Mouse (Mus musculus) CH12.LX (cell line): Measurements from ENCODE around the gene 6430531B16Rik. TPM values are rescaled to one million over a fixed set of nuclear protein-coding genes. Genes with fewer than 3 reads are reported as not detected.

Experiments
- DNase-seq: peaks from one replicate; pipeline ENCODE4 v3.0.0-alpha.2; 2013; ENCODE audit errors: extremely low read depth
- H3K27ac ChIP-seq: 2 replicates; pipeline ENCODE4 v1.5.1; 2012; ENCODE audit warnings: low read depth, mild to moderate bottlenecking, control low read depth, moderate library complexity; ENCODE audit not compliant: insufficient read depth
- H3K27me3 ChIP-seq: replicated peaks from 2 replicates; pipeline ENCODE3; 2012; ENCODE audit warnings: inconsistent platforms
- H3K36me3 ChIP-seq, 2 experiments: replicated peaks in 1 of 2; 2 replicates each; pipeline versions ENCODE3 to v1.6.1; 2012; ENCODE audit warnings: inconsistent platforms in 1 of 2, low read length in 1 of 2, mild to moderate bottlenecking in 1 of 2, mixed read lengths in 1 of 2, moderate library complexity in 1 of 2; ENCODE audit not compliant: control insufficient read depth in 1 of 2, insufficient read depth in 1 of 2
- H3K4me1 ChIP-seq, 2 experiments: 2 replicates each; pipeline ENCODE4 v1.6.1; 2012; ENCODE audit warnings: inconsistent platforms in 1 of 2, moderate library complexity in 1 of 2; ENCODE audit not compliant: insufficient read depth in 2 of 2, control insufficient read depth in 1 of 2
- H3K4me2 ChIP-seq: 2 replicates; pipeline ENCODE4 v1.6.1; 2012; ENCODE audit warnings: low read depth, mild to moderate bottlenecking, control low read depth; ENCODE audit not compliant: poor library complexity, insufficient read depth, severe bottlenecking
- H3K4me3 ChIP-seq, 3 experiments: fragments of 150-350 bp in 1 of 3; sonication (generic) in 1 of 3; replicated peaks in 1 of 3; 2 replicates each; pipeline versions ENCODE3 to v1.5.1; 2011 to 2012; ENCODE audit warnings: low read depth in 2 of 3, low read length in 2 of 3, mild to moderate bottlenecking in 2 of 3, moderate library complexity in 2 of 3, control low read depth in 1 of 3, improper control_type of control experiment in 1 of 3, inconsistent platforms in 1 of 3, mixed read lengths in 1 of 3; ENCODE audit not compliant: poor library complexity in 1 of 3
- H3K79me2 ChIP-seq: replicated peaks from 2 replicates; pipeline ENCODE4 v1.6.1; 2012; ENCODE audit warnings: mild to moderate bottlenecking, moderate library complexity; ENCODE audit not compliant: control insufficient read depth, poor library complexity, insufficient read depth, severe bottlenecking; ENCODE audit errors: extremely low read depth
- H3K9ac ChIP-seq: 2 replicates; pipeline ENCODE4 v1.6.1; 2012; ENCODE audit warnings: low read depth, mild to moderate bottlenecking, control low read depth, moderate library complexity; ENCODE audit not compliant: insufficient read depth
- H3K9me3 ChIP-seq: replicated peaks from 2 replicates; pipeline ENCODE3; 2012; ENCODE audit warnings: low read length, inconsistent platforms, mixed read lengths
- CHD1 ChIP-seq: IDR thresholded peaks from 2 replicates; pipeline ENCODE4 v1.6.1; 2012; ENCODE audit warnings: low read depth, low read length, improper control_type of control experiment, inconsistent platforms
- ETS1 ChIP-seq: conservative IDR thresholded peaks from 2 replicates; pipeline ENCODE4 v1.6.1; 2012; ENCODE audit warnings: low read depth, mild to moderate bottlenecking, inconsistent platforms, low read length, improper control_type of control experiment, moderate library complexity
- HCFC1 ChIP-seq: IDR thresholded peaks from 2 replicates; pipeline ENCODE4 v1.6.1; 2012; ENCODE audit warnings: low read depth, mild to moderate bottlenecking, inconsistent platforms, low read length, improper control_type of control experiment
- KAT2A ChIP-seq: IDR thresholded peaks from 2 replicates; pipeline ENCODE4 v1.6.1; 2012; ENCODE audit warnings: low read length, improper control_type of control experiment, inconsistent platforms; ENCODE audit not compliant: insufficient replicate concordance
- MAX ChIP-seq: IDR thresholded peaks from 2 replicates; pipeline ENCODE4 v1.6.1; 2011; ENCODE audit warnings: low read length, improper control_type of control experiment
- MYC ChIP-seq: IDR thresholded peaks from 2 replicates; pipeline ENCODE4 v1.6.1; 2011; ENCODE audit warnings: low read depth, mild to moderate bottlenecking, improper control_type of control experiment, low read length
- PAX5 ChIP-seq: IDR thresholded peaks from 2 replicates; pipeline ENCODE4 v1.6.1; 2012; ENCODE audit warnings: low read length, inconsistent platforms, mixed read lengths
- POLR2A ChIP-seq: IDR thresholded peaks from 2 replicates; pipeline ENCODE4 v1.6.1; 2011; ENCODE audit warnings: low read depth, mild to moderate bottlenecking, improper control_type of control experiment, low read length
- POLR2AphosphoS2 ChIP-seq: IDR thresholded peaks from 2 replicates; pipeline ENCODE4 v1.6.1; 2011; ENCODE audit warnings: low read depth, low read length, improper control_type of control experiment
- RCOR1 ChIP-seq: conservative IDR thresholded peaks from 2 replicates; pipeline ENCODE4 v1.6.1; 2012; ENCODE audit warnings: low read depth, mild to moderate bottlenecking, inconsistent platforms, low read length, improper control_type of control experiment
- SMC3 ChIP-seq: IDR thresholded peaks from 2 replicates; pipeline ENCODE4 v1.6.1; 2011; ENCODE audit warnings: low read depth, low read length, improper control_type of control experiment
- TCF12 ChIP-seq: IDR thresholded peaks from 2 replicates; pipeline ENCODE4 v1.6.1; 2014; ENCODE audit warnings: low read depth, mild to moderate bottlenecking, inconsistent platforms, low read length, improper control_type of control experiment
- UBTF ChIP-seq: IDR thresholded peaks from 2 replicates; pipeline ENCODE4 v1.6.1; 2012; ENCODE audit warnings: low read depth, mild to moderate bottlenecking, inconsistent platforms, low read length, improper control_type of control experiment, moderate library complexity
- USF1 ChIP-seq: IDR thresholded peaks from 2 replicates; pipeline ENCODE4 v1.6.1; 2014; ENCODE audit warnings: low read depth, mild to moderate bottlenecking, inconsistent platforms, low read length, improper control_type of control experiment
- USF2 ChIP-seq: conservative IDR thresholded peaks from 2 replicates; pipeline ENCODE4 v1.6.1; 2011; ENCODE audit warnings: low read depth, low read length, improper control_type of control experiment
- ZC3H11A ChIP-seq: IDR thresholded peaks from 2 replicates; pipeline ENCODE4 v1.6.1; 2012; ENCODE audit warnings: low read depth, mild to moderate bottlenecking, inconsistent platforms, low read length, improper control_type of control experiment
- ZMIZ1 ChIP-seq: IDR thresholded peaks from 2 replicates; pipeline ENCODE4 v1.6.1; 2012; ENCODE audit warnings: low read depth, mild to moderate bottlenecking, inconsistent platforms, low read length, improper control_type of control experiment
- ZNF384 ChIP-seq: IDR thresholded peaks from 2 replicates; pipeline ENCODE4 v1.6.1; 2012; ENCODE audit warnings: low read depth, low read length, improper control_type of control experiment, inconsistent platforms
- dilution Hi-C: fragments of 300-500 bp; cut with MboI; formaldehyde crosslinking; loops from 2 replicates; pipeline ENCODE4 v1.14.3; 2020; ENCODE audit warnings: low sequenced_read_pairs; ENCODE audit not compliant: extremely low pct_unique_long_range_greater_than_20kb, extremely low pct_ligation_motif_present
- in situ Hi-C: fragments of 300-500 bp; cut with MboI; formaldehyde crosslinking; loops from 3 replicates; pipeline ENCODE4 v1.14.3; 2019; ENCODE audit warnings: low sequenced_read_pairs, low pct_ligation_motif_present, low pct_unique_long_range_greater_than_20kb, mixed read lengths
- polyA plus RNA-seq: library from polyadenylated mRNA; unstranded; fragments of >175 nt; gene quantifications from 2 replicates; pipeline ENCODE4 v1.2.1, GENCODE M21; 2012; ENCODE audit warnings: low read depth; ENCODE audit not compliant: insufficient read length
- total RNA-seq, 2 experiments: library from RNA; depleted of rRNA; stranded (reverse); fragments of 300-350 nt in 1 of 2; fragments of >200 nt in 1 of 2; gene quantifications; 2 replicates each; pipeline ENCODE4 v1.2.3; 2012 to 2014

6430531B16Rik gene
- total RNA-seq (2012; rRNA removed) (0.13 and 0.38 TPM in 2 replicates), total RNA-seq (2014; rRNA removed) (not detected in 2 replicates), polyA plus RNA-seq (0.21 and 0.33 TPM in 2 replicates)

DNA sequence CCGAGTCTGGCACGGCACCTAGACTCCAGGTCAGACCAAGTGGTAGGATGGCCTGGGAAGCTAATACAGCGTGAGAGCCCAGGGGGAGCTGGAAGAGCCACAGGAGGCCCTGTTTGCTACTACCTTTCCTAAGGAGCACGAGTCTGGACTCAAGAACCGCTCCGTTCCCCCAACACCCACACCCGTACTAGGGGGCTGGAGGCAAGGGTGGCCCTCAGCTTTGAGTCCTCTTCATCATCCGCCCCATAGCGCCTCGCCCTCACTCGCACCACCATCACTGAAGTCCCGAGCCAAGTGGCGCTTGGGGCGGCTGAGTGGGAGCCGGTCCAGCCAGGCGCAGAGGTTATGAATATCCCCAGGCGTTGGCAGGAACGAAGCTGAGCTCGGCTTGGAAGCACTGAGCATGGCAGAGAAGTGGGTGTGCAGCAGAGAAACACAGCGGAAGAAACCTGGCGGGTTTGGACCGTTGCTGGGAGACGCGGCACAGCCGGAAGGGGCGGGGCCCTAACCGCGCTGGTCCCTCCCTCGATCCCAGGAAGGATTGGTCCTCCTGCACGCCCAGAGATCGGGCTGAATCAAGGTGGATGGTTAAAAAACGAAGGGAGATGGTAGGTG lies at the start of gene 6430531B16Rik:
Gene 6430531B16Rik, minus strand, starts transcription at position 478 of the 615 bp plus-strand sequence.
- DNase-seq, result no peak
- H3K4me2 ChIP-seq, result no peak within 1 kb of the TSS
- H3K9ac ChIP-seq, result no peak within 1 kb of the TSS
- no peaks in the 10 kb centered on the region for H3K79me2 ChIP-seq
- TF ChIP-seq ZC3H11A (no peak), ZMIZ1 (0 out of 2 replicates have a peak, but pooled peaks have one; percentile 32)
- H3K27me3 ChIP-seq, result no peaks in the 10 kb centered on the region
- no peak within 1 kb of the TSS for H3K27ac ChIP-seq
- H3K36me3 ChIP-seq, result peaks cover 34 to 46% of the 10 kb centered on the region in 2 experiments
- no peaks in the 10 kb centered on the region for H3K9me3 ChIP-seq
- no peak within 1 kb of the TSS for H3K4me3 ChIP-seq
- dilution Hi-C loops (no loop called here), in situ Hi-C loops (no loop called here)
- H3K4me1 ChIP-seq, result peaks cover 13 to 66% of the 10 kb centered on the region in 2 experiments

DNA sequence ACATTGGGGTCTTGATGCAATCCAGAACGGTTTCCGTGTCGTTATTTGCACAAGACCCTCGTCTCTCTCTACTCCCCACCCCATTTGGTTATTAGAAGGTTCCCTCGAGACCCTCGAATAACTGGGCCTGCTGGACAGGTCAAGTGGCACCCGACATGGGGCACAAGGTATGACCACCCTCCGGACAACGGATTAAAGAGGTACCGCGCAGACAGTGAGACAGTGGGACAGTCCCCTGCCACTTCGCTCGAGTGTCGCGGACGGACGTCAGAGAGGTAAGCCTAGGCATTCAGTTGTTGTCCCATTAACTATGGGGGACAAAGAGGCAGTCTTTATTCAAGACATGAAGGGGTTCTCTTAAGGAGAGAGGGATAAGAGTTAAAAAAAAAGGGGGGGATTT lies 32.8 kb upstream of the 6430531B16Rik start:
- H3K27me3 ChIP-seq, result no peaks in the 10 kb centered on the region
- H3K9me3 ChIP-seq, result peaks cover 3% of the 10 kb centered on the region
- no peak overlapping the region for H3K27ac ChIP-seq
- dilution Hi-C loops (no loop called here), in situ Hi-C loops (no loop called here)
- no peak overlapping the region for H3K9ac ChIP-seq
- H3K4me1 ChIP-seq, result no peaks in the 10 kb centered on the region
- no peak overlapping the region for H3K4me2 ChIP-seq
- TF ChIP-seq PAX5, result no peak
- no peak for TF ChIP-seq TCF12
- TF ChIP-seq POLR2AphosphoS2, result no peak
- no peak for TF ChIP-seq RCOR1
- TF ChIP-seq ZNF384, result no peak
- no peak for TF ChIP-seq HCFC1
- no peak for TF ChIP-seq CHD1
- no peak for TF ChIP-seq ZMIZ1
- TF ChIP-seq UBTF, result no peak
- no peak for TF ChIP-seq POLR2A
- TF ChIP-seq SMC3, result no peak
- TF ChIP-seq MYC, result no peak
- DNase-seq, result no peak
- H3K36me3 ChIP-seq, result peaks cover 17 to 48% of the 10 kb centered on the region in 2 experiments
- no peak overlapping the region for H3K4me3 ChIP-seq
- H3K79me2 ChIP-seq, result no peaks in the 10 kb centered on the region

DNA sequence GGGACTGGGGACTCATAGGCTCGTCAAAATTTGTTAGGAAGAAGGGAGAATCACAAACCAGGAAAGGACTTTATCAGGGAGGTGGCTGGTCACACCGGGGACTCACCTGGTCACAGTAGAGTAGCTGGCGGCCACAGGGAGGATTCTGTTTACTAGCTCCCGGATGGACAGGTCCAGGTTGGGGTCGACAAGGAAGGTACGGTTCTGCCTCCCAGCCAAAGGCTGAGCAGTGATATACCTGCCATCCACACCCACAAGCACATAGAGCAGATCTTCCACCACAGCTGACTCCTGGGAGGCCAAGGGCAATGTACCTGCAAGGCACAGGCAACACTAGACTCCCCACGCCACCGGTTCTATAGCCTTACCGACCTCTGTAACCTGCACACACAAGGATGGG lies 29.2 kb upstream of the 6430531B16Rik start:
- TF ChIP-seq MAX, result no peak
- TF ChIP-seq USF2, result no peak
- no peak for TF ChIP-seq POLR2A
- TF ChIP-seq ETS1, result no peak
- TF ChIP-seq KAT2A, result no peak
- no peak for TF ChIP-seq USF1
- no peak for TF ChIP-seq RCOR1
- no peak for TF ChIP-seq ZC3H11A
- no peak overlapping the region for H3K27ac ChIP-seq
- peaks cover 42 to 74% of the 10 kb centered on the region in 2 experiments for H3K36me3 ChIP-seq
- no peaks in the 10 kb centered on the region for H3K79me2 ChIP-seq
- no peak for DNase-seq
- no peak overlapping the region for H3K4me2 ChIP-seq
- no peak overlapping the region for H3K9ac ChIP-seq
- H3K4me1 ChIP-seq, result no peaks in the 10 kb centered on the region
- no peak overlapping the region for H3K4me3 ChIP-seq
- in situ Hi-C loops (no loop called here), dilution Hi-C loops (no loop called here)
- no peaks in the 10 kb centered on the region for H3K27me3 ChIP-seq
- peaks cover 3% of the 10 kb centered on the region for H3K9me3 ChIP-seq
